Mouse (Mus musculus): ENCODE data around the gene Mb. TPM values are rescaled to one million over a fixed set of nuclear protein-coding genes. Genes with fewer than 3 reads are reported as not detected.
A peak's percentile ranks its signal among the peaks of the same experiment; 100 is the strongest.

Gene Mb
- polyA plus RNA-seq, 1 experiment from 2014 or later, result 2.2 TPM

- Histone ChIP-seq H3K4me3 (ENCODE audit: low read depth, low read length) (no peak within 1 kb of the TSS), H3K4me1 (ENCODE audit: control insufficient read depth, insufficient read depth, low read length) (peaks cover 5% of the 10 kb centered on the region; the same call in 1 of the 2 replicates), H3K27me3 (ENCODE audit: control insufficient read depth, insufficient read depth, low read length) (no peaks in the 10 kb centered on the region), H3K9ac (ENCODE audit: low read length) (no peak within 1 kb of the TSS), H3K36me3 (ENCODE audit: control insufficient read depth, insufficient read depth, low read length) (no peaks in the 10 kb centered on the region), H3K9me3 (ENCODE audit: control insufficient read depth, low read length) (no peaks in the 10 kb centered on the region), H3K27ac (replicated peaks; ENCODE audit: low read depth, low read length) (no peak within 1 kb of the TSS), H3K4me2 (ENCODE audit: low read depth, severe bottlenecking) (no peak within 1 kb of the TSS)
- no peak for DNase-seq (ENCODE audit: low spot score)
- 84% methylated on average over 12 of the region's 12 CpGs for WGBS
- ATAC-seq (ENCODE audit: insufficient number of reproducible peaks, low FRiP score, low TSS enrichment, low read depth), result no peak
These were observed 5.7 kb downstream of the Mb start, which contains the start of gene Apol6 for GRCm38 (mm10) chr15:77044597-77045320. Gene Apol6 (plus strand): TSS chr15:77044729.

DNA sequence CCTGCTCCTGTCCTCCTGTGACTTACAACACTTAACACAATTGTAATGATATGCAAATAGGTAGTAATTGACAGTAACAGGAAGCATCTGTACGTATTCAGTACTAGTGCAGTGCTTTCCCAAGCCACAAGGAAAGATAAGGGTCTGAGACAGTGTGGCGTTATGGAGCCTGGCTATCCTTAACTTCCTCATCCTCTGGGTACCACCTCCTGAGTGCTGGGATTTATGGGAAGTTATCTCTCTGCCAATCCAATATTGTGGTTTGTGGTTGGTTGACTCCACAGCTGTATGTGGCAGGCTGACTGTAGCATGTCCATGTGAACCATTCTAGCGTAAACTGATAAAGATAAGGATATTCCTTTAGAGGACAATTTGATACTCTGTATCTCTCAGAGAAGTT, 9.7 kb downstream of the Mb start:
- H3K4me1 ChIP-seq (ENCODE audit: control insufficient read depth, insufficient read depth, low read length), result peaks cover 25% of the 10 kb centered on the region
- no peak overlapping the region for H3K9ac ChIP-seq (ENCODE audit: low read length)
- no peaks in the 10 kb centered on the region for H3K27me3 ChIP-seq (ENCODE audit: control insufficient read depth, insufficient read depth, low read length)
- ATAC-seq (ENCODE audit: insufficient number of reproducible peaks, low FRiP score, low TSS enrichment, low read depth) (no peak), DNase-seq (ENCODE audit: low spot score) (no peak)
- no peak overlapping the region for H3K4me3 ChIP-seq (ENCODE audit: low read depth, low read length)
- WGBS, result 85% methylated on average over 3 of the region's 3 CpGs
- no peak overlapping the region for H3K4me2 ChIP-seq (ENCODE audit: low read depth, severe bottlenecking)
- no peak overlapping the region for H3K27ac ChIP-seq (replicated peaks; ENCODE audit: low read depth, low read length)
- no peaks in the 10 kb centered on the region for H3K36me3 ChIP-seq (ENCODE audit: control insufficient read depth, insufficient read depth, low read length)
- H3K9me3 ChIP-seq (ENCODE audit: control insufficient read depth, low read length), result no peaks in the 10 kb centered on the region

GRCm38 (mm10) chr15:77039211-77039700, 11.2 kb downstream of the Mb start:
- Histone ChIP-seq H3K9ac (ENCODE audit: low read length) (no peak overlapping the region), H3K27me3 (ENCODE audit: control insufficient read depth, insufficient read depth, low read length) (no peaks in the 10 kb centered on the region), H3K4me3 (ENCODE audit: low read depth, low read length) (no peak overlapping the region), H3K4me1 (ENCODE audit: control insufficient read depth, insufficient read depth, low read length) (peaks cover 25% of the 10 kb centered on the region), H3K36me3 (ENCODE audit: control insufficient read depth, insufficient read depth, low read length) (no peaks in the 10 kb centered on the region), H3K9me3 (ENCODE audit: control insufficient read depth, low read length) (no peaks in the 10 kb centered on the region), H3K27ac (replicated peaks; ENCODE audit: low read depth, low read length) (no peak overlapping the region), H3K4me2 (ENCODE audit: low read depth, severe bottlenecking) (no peak overlapping the region)
- 53% methylated on average over 8 of the region's 9 CpGs for WGBS
- ATAC-seq (ENCODE audit: insufficient number of reproducible peaks, low FRiP score, low TSS enrichment, low read depth) (no peak), DNase-seq (ENCODE audit: low spot score) (no peak)

DNA sequence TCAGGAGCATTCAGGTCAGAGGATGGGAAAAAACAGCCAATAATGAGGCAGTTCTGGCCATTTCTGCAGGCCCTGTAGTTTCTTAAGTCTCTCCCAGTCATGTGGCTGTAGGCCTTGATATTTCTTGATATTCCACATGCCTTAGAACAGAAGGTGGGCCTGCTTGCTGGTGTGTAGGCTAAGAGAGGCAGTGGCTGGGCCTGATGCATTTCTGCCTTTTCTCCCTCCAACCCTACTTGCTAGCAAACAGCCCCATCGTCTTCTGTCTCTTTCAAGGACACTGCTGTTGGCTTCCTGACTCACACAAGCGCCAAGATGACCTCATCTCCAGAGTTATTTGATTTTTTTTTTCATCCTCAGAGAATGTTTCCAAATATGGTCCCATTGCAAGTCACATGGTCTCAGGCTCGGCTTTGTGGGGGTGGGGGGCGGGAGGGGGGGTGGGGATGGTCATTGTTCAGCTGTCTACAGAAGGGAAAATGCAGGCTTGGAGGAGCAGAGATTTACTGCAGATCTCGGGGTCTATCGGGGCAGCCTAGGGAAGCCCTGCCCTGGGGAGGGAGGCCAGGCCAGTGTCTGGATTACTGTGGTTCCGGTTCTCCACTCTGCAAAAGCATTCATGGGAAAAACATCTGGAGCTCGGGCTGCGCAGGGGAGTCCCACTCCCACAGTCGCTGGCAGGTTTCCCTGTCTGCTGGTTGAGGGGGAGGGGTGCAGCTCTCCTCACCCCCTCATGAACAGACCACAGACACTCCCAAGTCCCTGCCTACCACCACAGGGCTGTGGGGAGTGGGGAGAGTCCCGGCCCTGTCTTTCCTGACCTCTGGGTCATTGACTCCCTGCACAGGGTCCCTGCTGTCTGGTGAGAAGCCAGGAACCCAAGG, 12.9 kb downstream of the Mb start:
- whole genome bisulfite sequencing, result 29% methylated on average over 11 of the region's 11 CpGs
- Histone ChIP-seq H3K9ac (ENCODE audit: low read length) (peak overlapping the region; percentile 35), H3K27me3 (ENCODE audit: control insufficient read depth, insufficient read depth, low read length) (no peaks in the 10 kb centered on the region), H3K9me3 (ENCODE audit: control insufficient read depth, low read length) (no peaks in the 10 kb centered on the region), H3K36me3 (ENCODE audit: control insufficient read depth, insufficient read depth, low read length) (no peaks in the 10 kb centered on the region), H3K4me1 (ENCODE audit: control insufficient read depth, insufficient read depth, low read length) (peaks cover 21% of the 10 kb centered on the region), H3K4me2 (ENCODE audit: low read depth, severe bottlenecking) (no peak overlapping the region), H3K4me3 (ENCODE audit: low read depth, low read length) (no peak overlapping the region), H3K27ac (replicated peaks; ENCODE audit: low read depth, low read length) (peak overlapping the region; percentile 75)
- peak; percentile 89 for ATAC-seq (ENCODE audit: insufficient number of reproducible peaks, low FRiP score, low TSS enrichment, low read depth)
- peak; percentile 75 for DNase-seq (ENCODE audit: low spot score)

DNA sequence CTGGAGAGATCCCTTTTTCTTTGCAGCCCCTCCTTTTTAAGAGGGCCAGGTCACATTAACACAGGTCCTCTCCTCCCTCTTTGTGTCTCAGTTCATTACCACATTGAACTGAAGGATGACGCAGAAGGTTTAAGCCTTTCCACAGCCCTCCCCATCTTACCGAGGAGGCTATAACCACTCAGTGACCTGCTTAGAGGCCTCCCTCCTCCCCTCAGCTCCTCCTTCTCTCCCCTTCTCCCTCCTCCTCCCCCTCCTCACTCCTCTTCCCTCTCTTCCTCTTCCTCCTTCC, 13.5 kb downstream of the Mb start:
- no peak overlapping the region for H3K4me2 ChIP-seq (ENCODE audit: low read depth, severe bottlenecking)
- no peaks in the 10 kb centered on the region for H3K27me3 ChIP-seq (ENCODE audit: control insufficient read depth, insufficient read depth, low read length)
- no peak for ATAC-seq (ENCODE audit: insufficient number of reproducible peaks, low FRiP score, low TSS enrichment, low read depth)
- H3K36me3 ChIP-seq (ENCODE audit: control insufficient read depth, insufficient read depth, low read length), result no peaks in the 10 kb centered on the region
- peaks cover 21% of the 10 kb centered on the region for H3K4me1 ChIP-seq (ENCODE audit: control insufficient read depth, insufficient read depth, low read length)
- H3K27ac ChIP-seq (replicated peaks; ENCODE audit: low read depth, low read length), result peak overlapping the region; percentile 75
- no peak for DNase-seq (ENCODE audit: low spot score)
- H3K9me3 ChIP-seq (ENCODE audit: control insufficient read depth, low read length), result no peaks in the 10 kb centered on the region
- 0 out of 2 replicates have a peak overlapping the region, but pooled peaks have one; percentile 14 for H3K9ac ChIP-seq (ENCODE audit: low read length)
- WGBS, result 46% methylated on average over 2 of the region's 2 CpGs
- H3K4me3 ChIP-seq (ENCODE audit: low read depth, low read length), result no peak overlapping the region

DNA sequence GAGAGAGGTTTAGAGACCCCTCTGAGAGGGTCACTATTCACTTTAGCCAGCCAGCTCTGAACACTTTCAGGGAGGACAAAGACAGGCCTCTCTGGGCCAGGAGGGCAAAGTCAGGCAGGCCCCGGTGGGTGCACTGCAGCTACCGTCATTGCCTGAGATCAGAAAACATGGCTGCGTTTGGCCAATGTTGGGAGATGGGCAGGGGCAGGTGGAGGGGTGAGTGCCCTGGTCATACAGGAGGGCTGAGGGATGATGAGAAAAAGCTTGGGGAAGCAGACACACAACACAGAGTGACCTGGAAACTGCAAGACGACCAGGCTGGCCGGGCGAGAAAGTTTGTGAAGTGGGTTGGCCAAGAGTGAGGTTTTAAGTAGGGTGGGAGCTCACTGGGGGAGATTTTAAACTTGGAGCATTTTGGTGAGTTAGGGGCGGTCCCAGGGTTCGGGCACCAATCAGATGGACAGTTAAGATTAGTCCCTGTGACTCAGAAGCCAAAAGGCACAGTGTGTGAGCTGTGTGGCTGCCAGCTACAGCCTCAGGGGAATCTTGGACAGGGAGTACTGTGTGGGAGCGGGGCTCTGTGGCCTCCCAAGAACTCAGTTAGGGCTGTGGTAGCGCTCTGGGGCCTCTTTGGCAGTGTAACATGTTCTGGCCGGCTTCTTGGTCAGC, 14.0 kb downstream of the Mb start:
- H3K9ac ChIP-seq (ENCODE audit: low read length), result 0 out of 2 replicates have a peak overlapping the region, but pooled peaks have one; percentile 14
- H3K4me2 ChIP-seq (ENCODE audit: low read depth, severe bottlenecking), result no peak overlapping the region
- no peaks in the 10 kb centered on the region for H3K27me3 ChIP-seq (ENCODE audit: control insufficient read depth, insufficient read depth, low read length)
- WGBS, result 76% methylated on average over 11 of the region's 11 CpGs
- ATAC-seq (ENCODE audit: insufficient number of reproducible peaks, low FRiP score, low TSS enrichment, low read depth) (no peak), DNase-seq (ENCODE audit: low spot score) (no peak)
- no peaks in the 10 kb centered on the region for H3K36me3 ChIP-seq (ENCODE audit: control insufficient read depth, insufficient read depth, low read length)
- H3K4me3 ChIP-seq (ENCODE audit: low read depth, low read length), result no peak overlapping the region
- peak overlapping the region; percentile 75 for H3K27ac ChIP-seq (replicated peaks; ENCODE audit: low read depth, low read length)
- peaks cover 21% of the 10 kb centered on the region for H3K4me1 ChIP-seq (ENCODE audit: control insufficient read depth, insufficient read depth, low read length)
- H3K9me3 ChIP-seq (ENCODE audit: control insufficient read depth, low read length), result no peaks in the 10 kb centered on the region

DNA sequence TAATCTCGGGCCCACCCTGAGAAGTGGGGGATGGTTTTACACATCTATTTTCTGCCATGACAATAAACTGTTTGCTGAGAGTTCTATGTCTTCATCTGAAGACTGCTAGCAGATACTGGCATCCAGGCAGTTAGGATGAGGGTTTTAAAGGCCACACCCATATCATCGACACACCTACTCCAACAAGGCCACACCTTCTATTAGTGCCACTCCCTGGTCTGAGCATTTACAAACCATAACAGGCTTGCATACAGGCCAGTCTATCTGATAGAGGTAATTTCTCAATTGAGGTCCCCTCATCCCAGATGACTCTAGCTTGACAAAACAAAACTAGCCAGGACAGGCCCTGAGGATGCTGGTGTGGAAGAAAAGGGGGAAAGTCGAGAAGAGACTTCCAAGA, 14.8 kb downstream of the Mb start:
- H3K27me3 ChIP-seq (ENCODE audit: control insufficient read depth, insufficient read depth, low read length), result no peaks in the 10 kb centered on the region
- H3K4me3 ChIP-seq (ENCODE audit: low read depth, low read length), result no peak overlapping the region
- H3K4me1 ChIP-seq (ENCODE audit: control insufficient read depth, insufficient read depth, low read length), result peaks cover 21% of the 10 kb centered on the region
- H3K27ac ChIP-seq (replicated peaks; ENCODE audit: low read depth, low read length), result no peak overlapping the region
- no peak overlapping the region for H3K9ac ChIP-seq (ENCODE audit: low read length)
- no peaks in the 10 kb centered on the region for H3K36me3 ChIP-seq (ENCODE audit: control insufficient read depth, insufficient read depth, low read length)
- H3K9me3 ChIP-seq (ENCODE audit: control insufficient read depth, low read length), result no peaks in the 10 kb centered on the region
- ATAC-seq (ENCODE audit: insufficient number of reproducible peaks, low FRiP score, low TSS enrichment, low read depth) (no peak), DNase-seq (ENCODE audit: low spot score) (no peak)
- no peak overlapping the region for H3K4me2 ChIP-seq (ENCODE audit: low read depth, severe bottlenecking)
- WGBS, result 77% methylated on average over 3 of the region's 3 CpGs

- DNase-seq (ENCODE audit: low spot score) (no peak), ATAC-seq (ENCODE audit: insufficient number of reproducible peaks, low FRiP score, low TSS enrichment, low read depth) (no peak)
- no peak overlapping the region for H3K4me3 ChIP-seq (ENCODE audit: low read depth, low read length)
- H3K9me3 ChIP-seq (ENCODE audit: control insufficient read depth, low read length), result no peaks in the 10 kb centered on the region
- no peak overlapping the region for H3K4me2 ChIP-seq (ENCODE audit: low read depth, severe bottlenecking)
- H3K36me3 ChIP-seq (ENCODE audit: control insufficient read depth, insufficient read depth, low read length), result no peaks in the 10 kb centered on the region
- no peak overlapping the region for H3K27ac ChIP-seq (replicated peaks; ENCODE audit: low read depth, low read length)
- H3K4me1 ChIP-seq (ENCODE audit: control insufficient read depth, insufficient read depth, low read length), result peaks cover 21% of the 10 kb centered on the region
- no peaks in the 10 kb centered on the region for H3K27me3 ChIP-seq (ENCODE audit: control insufficient read depth, insufficient read depth, low read length)
- no peak overlapping the region for H3K9ac ChIP-seq (ENCODE audit: low read length)
- whole genome bisulfite sequencing, result 75% methylated on average over 6 of the region's 6 CpGs
These were observed 15.9 kb downstream of the Mb start for GRCm38 (mm10) chr15:77034526-77034925.

Measured in limb, embryonic 11.5 days (tissue).